Mouse (Mus musculus) intestine, embryonic 16.5 days (tissue): Measurements from ENCODE around the gene Plekhg1. TPM values are rescaled to one million over a fixed set of nuclear protein-coding genes. Genes with fewer than 3 reads are reported as not detected.

Source experiments
- ATAC-seq: fragments of 200-750 bp; cut with Nextera tagmentation; 2 replicates; pipeline ENCODE4 v1.8.0; 2017; ENCODE audit warnings: moderate TSS enrichment, moderate library complexity
- H3K27ac ChIP-seq: fragments of 300-500 bp; sonication (generic); 2 replicates; pipeline ENCODE4 v1.5.1; 2014; ENCODE audit warnings: mild to moderate bottlenecking, low read length
- H3K27me3 ChIP-seq: fragments of 300-500 bp; sonication (generic); replicated peaks from 2 replicates; pipeline ENCODE4 v1.6.1; 2014; ENCODE audit warnings: low read length, control low read depth, mixed read lengths; ENCODE audit not compliant: control insufficient read depth, insufficient read depth
- H3K36me3 ChIP-seq: fragments of 300-500 bp; sonication (generic); 2 replicates; pipeline ENCODE4 v1.6.1; 2014; ENCODE audit warnings: low read length, control low read depth; ENCODE audit not compliant: control insufficient read depth, insufficient read depth
- H3K4me1 ChIP-seq: fragments of 300-500 bp; sonication (generic); 2 replicates; pipeline ENCODE4 v1.6.1; 2014; ENCODE audit warnings: low read length, control low read depth, mixed read lengths; ENCODE audit not compliant: control insufficient read depth, insufficient read depth
- H3K4me2 ChIP-seq: fragments of 300-500 bp; sonication (generic); 2 replicates; pipeline ENCODE4 v1.6.1; 2014; ENCODE audit warnings: low read depth, low read length, control low read depth
- H3K4me3 ChIP-seq: fragments of 300-500 bp; sonication (generic); 2 replicates; pipeline ENCODE4 v1.5.1; 2014; ENCODE audit warnings: mild to moderate bottlenecking, low read length
- H3K9ac ChIP-seq: fragments of 300-500 bp; sonication (generic); 2 replicates; pipeline ENCODE4 v1.6.1; 2014; ENCODE audit warnings: low read depth, low read length
- H3K9me3 ChIP-seq: fragments of 300-500 bp; sonication (generic); 2 replicates; pipeline ENCODE4 v1.6.1; 2016; ENCODE audit warnings: low read length, control low read depth; ENCODE audit not compliant: control insufficient read depth
- WGBS: fragments of 180-500 bp; shearing (Covaris S2); extraction: QIAGEN DNeasy Blood & Tissue Kit; methylation state at CpG from one replicate; pipeline ENCODE4 v1.1.7; 2014; 5-methylcytosine and 5-hydroxymethylcytosine counted together
- polyA plus RNA-seq: library from polyadenylated mRNA; unstranded; fragments of >200 nt; fragmentation: Nextera tagmentation; extraction: Ambion mirVana; gene quantifications from 2 replicates; pipeline ENCODE4 v1.2.1, GENCODE M21; 2015

The Plekhg1 gene
- polyA plus RNA-seq, 1 experiment from 2014 or later, result 5.7 TPM

- 70% methylated on average over 1 of the region's 1 CpGs for WGBS
- Histone ChIP-seq H3K27ac (no peak overlapping the region), H3K4me3 (no peak overlapping the region), H3K9ac (no peak overlapping the region), H3K4me2 (no peak overlapping the region), H3K9me3 (no peaks in the 10 kb centered on the region), H3K27me3 (no peaks in the 10 kb centered on the region), H3K4me1 (no peaks in the 10 kb centered on the region), H3K36me3 (no peaks in the 10 kb centered on the region)
- no peak for ATAC-seq
Measured at GRCm38 (mm10) chr10:3834060-3834459, 93.9 kb downstream of the Plekhg1 start.

DNA sequence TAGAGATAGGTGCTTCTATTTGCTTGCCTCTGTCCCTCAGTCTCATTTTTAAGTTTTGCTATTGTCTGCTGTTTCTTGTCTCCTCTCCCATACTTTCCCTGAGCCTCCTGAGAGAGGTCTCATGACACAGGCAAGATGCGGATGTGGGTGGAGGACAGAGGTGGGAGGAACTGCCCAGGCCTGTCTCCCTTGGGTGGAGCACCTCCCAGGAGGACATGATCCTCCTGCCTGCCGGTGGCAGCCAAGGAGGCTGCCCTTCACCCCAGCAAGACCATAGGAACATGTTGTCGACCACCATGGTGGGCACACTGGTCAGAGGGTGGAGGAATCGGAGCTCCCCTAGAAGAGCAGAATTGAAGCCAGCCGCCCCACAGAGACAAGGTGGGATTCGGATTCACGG is 94.5 kb downstream of the Plekhg1 start:
- Histone ChIP-seq H3K4me1 (no peaks in the 10 kb centered on the region), H3K4me2 (no peak overlapping the region), H3K4me3 (no peak overlapping the region), H3K9me3 (no peaks in the 10 kb centered on the region), H3K9ac (no peak overlapping the region), H3K27me3 (no peaks in the 10 kb centered on the region), H3K36me3 (no peaks in the 10 kb centered on the region), H3K27ac (no peak overlapping the region)
- no peak for ATAC-seq
- 84% methylated on average over 7 of the region's 7 CpGs for WGBS

- no peak for ATAC-seq
- Histone ChIP-seq H3K4me3 (no peak overlapping the region), H3K27me3 (no peaks in the 10 kb centered on the region), H3K36me3 (no peaks in the 10 kb centered on the region), H3K27ac (no peak overlapping the region), H3K4me1 (peaks cover 5% of the 10 kb centered on the region; the same call in 1 of the 2 replicates), H3K9ac (no peak overlapping the region), H3K9me3 (no peaks in the 10 kb centered on the region), H3K4me2 (no peak overlapping the region)
- 78% methylated on average over 10 of the region's 10 CpGs for WGBS
Measured at GRCm38 (mm10) chr10:3835616-3836015, 95.5 kb downstream of the Plekhg1 start.

- H3K27me3 ChIP-seq, result no peaks in the 10 kb centered on the region
- no peak overlapping the region for H3K4me3 ChIP-seq
- H3K9me3 ChIP-seq, result no peaks in the 10 kb centered on the region
- no peak overlapping the region for H3K4me2 ChIP-seq
- no peaks in the 10 kb centered on the region for H3K36me3 ChIP-seq
- ATAC-seq, result peak; percentile 66
- no peak overlapping the region for H3K9ac ChIP-seq
- H3K27ac ChIP-seq, result peak overlapping the region; percentile 26; the same call in 1 of the 2 replicates
- WGBS, result 35% methylated on average over 6 of the region's 6 CpGs
- peaks cover 9% of the 10 kb centered on the region for H3K4me1 ChIP-seq
Measured at GRCm38 (mm10) chr10:3839748-3840432, 99.7 kb downstream of the Plekhg1 start.

DNA sequence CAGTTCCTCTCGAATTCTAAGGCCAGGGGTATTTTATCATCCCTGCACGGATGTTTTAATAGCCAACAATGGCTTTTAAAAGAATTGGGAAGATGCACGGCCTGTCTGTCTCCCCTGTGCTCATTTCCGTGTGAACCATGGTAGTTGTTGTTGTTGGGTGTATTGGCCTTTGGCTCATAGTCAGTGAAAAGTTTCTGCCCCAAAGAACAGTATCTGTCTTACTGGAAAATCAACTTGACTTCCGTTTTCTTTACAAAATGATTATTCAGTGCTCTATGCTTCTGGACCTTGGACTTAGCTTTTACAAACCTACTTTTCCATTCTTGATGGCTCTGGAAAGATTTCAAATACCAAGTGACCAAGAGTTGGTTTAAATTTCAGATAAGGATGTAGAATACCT is 104.3 kb downstream of the Plekhg1 start:
- H3K27me3 ChIP-seq, result no peaks in the 10 kb centered on the region
- H3K4me2 ChIP-seq, result no peak overlapping the region
- H3K4me3 ChIP-seq, result no peak overlapping the region
- WGBS, result 59% methylated on average over 5 of the region's 5 CpGs
- no peaks in the 10 kb centered on the region for H3K36me3 ChIP-seq
- H3K27ac ChIP-seq, result 0 out of 2 replicates have a peak overlapping the region, but pooled peaks have one; percentile 15
- H3K9ac ChIP-seq, result no peak overlapping the region
- H3K4me1 ChIP-seq, result peaks cover 9% of the 10 kb centered on the region
- peak; percentile 39 for ATAC-seq
- no peaks in the 10 kb centered on the region for H3K9me3 ChIP-seq

DNA sequence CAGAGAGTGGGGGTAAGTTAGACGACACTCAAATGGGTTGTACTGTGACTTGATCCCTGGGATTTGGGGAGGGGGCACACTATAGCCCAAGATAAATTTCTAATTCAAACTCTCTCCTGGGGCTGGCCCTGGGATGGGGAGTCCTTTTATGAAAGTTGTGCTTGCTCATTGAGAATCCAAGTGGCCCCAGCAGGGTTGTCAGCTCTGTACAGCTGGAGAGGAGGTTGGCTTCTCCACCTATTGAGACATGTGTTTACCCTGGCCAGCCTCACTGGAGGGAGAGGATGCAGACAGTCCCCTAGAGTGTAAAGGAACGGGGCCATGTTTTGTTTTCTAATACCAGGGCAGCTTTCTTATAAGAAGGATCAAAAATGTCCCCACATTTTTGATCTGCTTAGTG is 106.9 kb downstream of the Plekhg1 start:
- WGBS, result 42% methylated on average over 2 of the region's 2 CpGs
- ATAC-seq, result no peak
- no peak overlapping the region for H3K4me2 ChIP-seq

GRCm38 (mm10) chr10:3851461-3851860 is 111.3 kb downstream of the Plekhg1 start:
- ATAC-seq, result no peak
- Histone ChIP-seq H3K9ac (no peak overlapping the region), H3K4me1 (no peaks in the 10 kb centered on the region), H3K9me3 (peaks cover 4% of the 10 kb centered on the region; the same call in 1 of the 2 replicates), H3K27me3 (no peaks in the 10 kb centered on the region), H3K27ac (no peak overlapping the region), H3K36me3 (no peaks in the 10 kb centered on the region), H3K4me2 (no peak overlapping the region), H3K4me3 (no peak overlapping the region)
- 18% methylated on average over 2 of the region's 2 CpGs for WGBS

More for the DNA sequence above, 106.9 kb downstream of the Plekhg1 start:
- Histone ChIP-seq H3K4me3 (no peak overlapping the region), H3K36me3 (no peaks in the 10 kb centered on the region), H3K9me3 (peaks cover 4% of the 10 kb centered on the region; the same call in 1 of the 2 replicates), H3K9ac (no peak overlapping the region), H3K27ac (no peak overlapping the region), H3K4me1 (peaks cover 4% of the 10 kb centered on the region), H3K27me3 (no peaks in the 10 kb centered on the region)

- H3K4me3 ChIP-seq, result no peak overlapping the region
- no peak overlapping the region for H3K4me2 ChIP-seq
- H3K27me3 ChIP-seq, result no peaks in the 10 kb centered on the region
- no peak overlapping the region for H3K9ac ChIP-seq
- WGBS, result 77% methylated on average over 3 of the region's 3 CpGs
- no peak; the same call in 1 of the 2 replicates for ATAC-seq
- H3K4me1 ChIP-seq, result no peaks in the 10 kb centered on the region
- no peak overlapping the region for H3K27ac ChIP-seq
- peaks cover 4% of the 10 kb centered on the region; the same call in 1 of the 2 replicates for H3K9me3 ChIP-seq
- no peaks in the 10 kb centered on the region for H3K36me3 ChIP-seq
Measured at GRCm38 (mm10) chr10:3852733-3853132, 112.6 kb downstream of the Plekhg1 start.

GRCm38 (mm10) chr10:3857912-3858311 is 117.7 kb downstream of the Plekhg1 start:
- no peak overlapping the region for H3K4me2 ChIP-seq
- H3K9ac ChIP-seq, result no peak overlapping the region
- H3K27ac ChIP-seq, result no peak overlapping the region
- H3K9me3 ChIP-seq, result no peaks in the 10 kb centered on the region
- ATAC-seq, result no peak
- no peaks in the 10 kb centered on the region for H3K36me3 ChIP-seq
- no peak overlapping the region for H3K4me3 ChIP-seq
- H3K27me3 ChIP-seq, result no peaks in the 10 kb centered on the region
- H3K4me1 ChIP-seq, result peaks cover 8% of the 10 kb centered on the region
- WGBS, result 17% methylated on average over 5 of the region's 5 CpGs
